Mouse (Mus musculus) CH12.LX (cell line): ENCODE results near the gene Clba1. TPM values are rescaled to one million over a fixed set of nuclear protein-coding genes. Genes with fewer than 3 reads are reported as not detected.

Experiments
- DNase-seq: peaks from one replicate; pipeline ENCODE4 v3.0.0-alpha.2; 2013; ENCODE audit errors: extremely low read depth
- H3K27ac ChIP-seq: 2 replicates; pipeline ENCODE4 v1.5.1; 2012; ENCODE audit warnings: low read depth, mild to moderate bottlenecking, control low read depth, moderate library complexity; ENCODE audit not compliant: insufficient read depth
- H3K27me3 ChIP-seq: replicated peaks from 2 replicates; pipeline ENCODE3; 2012; ENCODE audit warnings: inconsistent platforms
- H3K36me3 ChIP-seq, 2 experiments: replicated peaks in 1 of 2; 2 replicates each; pipeline versions ENCODE3 to v1.6.1; 2012; ENCODE audit warnings: inconsistent platforms in 1 of 2, low read length in 1 of 2, mild to moderate bottlenecking in 1 of 2, mixed read lengths in 1 of 2, moderate library complexity in 1 of 2; ENCODE audit not compliant: control insufficient read depth in 1 of 2, insufficient read depth in 1 of 2
- H3K4me1 ChIP-seq, 2 experiments: 2 replicates each; pipeline ENCODE4 v1.6.1; 2012; ENCODE audit warnings: inconsistent platforms in 1 of 2, moderate library complexity in 1 of 2; ENCODE audit not compliant: insufficient read depth in 2 of 2, control insufficient read depth in 1 of 2
- H3K4me2 ChIP-seq: 2 replicates; pipeline ENCODE4 v1.6.1; 2012; ENCODE audit warnings: low read depth, mild to moderate bottlenecking, control low read depth; ENCODE audit not compliant: poor library complexity, insufficient read depth, severe bottlenecking
- H3K4me3 ChIP-seq, 3 experiments: fragments of 150-350 bp in 1 of 3; sonication (generic) in 1 of 3; replicated peaks in 1 of 3; 2 replicates each; pipeline versions ENCODE3 to v1.5.1; 2011 to 2012; ENCODE audit warnings: low read depth in 2 of 3, low read length in 2 of 3, mild to moderate bottlenecking in 2 of 3, moderate library complexity in 2 of 3, control low read depth in 1 of 3, improper control_type of control experiment in 1 of 3, inconsistent platforms in 1 of 3, mixed read lengths in 1 of 3; ENCODE audit not compliant: poor library complexity in 1 of 3
- H3K79me2 ChIP-seq: replicated peaks from 2 replicates; pipeline ENCODE4 v1.6.1; 2012; ENCODE audit warnings: mild to moderate bottlenecking, moderate library complexity; ENCODE audit not compliant: control insufficient read depth, poor library complexity, insufficient read depth, severe bottlenecking; ENCODE audit errors: extremely low read depth
- H3K9ac ChIP-seq: 2 replicates; pipeline ENCODE4 v1.6.1; 2012; ENCODE audit warnings: low read depth, mild to moderate bottlenecking, control low read depth, moderate library complexity; ENCODE audit not compliant: insufficient read depth
- H3K9me3 ChIP-seq: replicated peaks from 2 replicates; pipeline ENCODE3; 2012; ENCODE audit warnings: low read length, inconsistent platforms, mixed read lengths
- BHLHE40 ChIP-seq: IDR thresholded peaks from 2 replicates; pipeline ENCODE4 v1.6.1; 2011; ENCODE audit warnings: mild to moderate bottlenecking, low read depth, low read length, improper control_type of control experiment
- CHD2 ChIP-seq: IDR thresholded peaks from 2 replicates; pipeline ENCODE4 v1.6.1; 2011; ENCODE audit warnings: low read length, improper control_type of control experiment
- E2F4 ChIP-seq: IDR thresholded peaks from 2 replicates; pipeline ENCODE4 v1.6.1; 2011; ENCODE audit warnings: low read depth, low read length, improper control_type of control experiment; ENCODE audit not compliant: insufficient replicate concordance
- ELF1 ChIP-seq: IDR thresholded peaks from 2 replicates; pipeline ENCODE4 v1.6.1; 2014; ENCODE audit warnings: low read depth, mild to moderate bottlenecking, inconsistent platforms, low read length, improper control_type of control experiment
- EP300 ChIP-seq: IDR thresholded peaks from 2 replicates; pipeline ENCODE4 v1.6.1; 2011; ENCODE audit warnings: low read length, improper control_type of control experiment
- ETS1 ChIP-seq: conservative IDR thresholded peaks from 2 replicates; pipeline ENCODE4 v1.6.1; 2012; ENCODE audit warnings: low read depth, mild to moderate bottlenecking, inconsistent platforms, low read length, improper control_type of control experiment, moderate library complexity
- GABPA ChIP-seq: IDR thresholded peaks from 2 replicates; pipeline ENCODE4 v1.6.1; 2012; ENCODE audit warnings: low read depth, low read length, improper control_type of control experiment, inconsistent platforms; ENCODE audit not compliant: insufficient replicate concordance
- HCFC1 ChIP-seq: IDR thresholded peaks from 2 replicates; pipeline ENCODE4 v1.6.1; 2012; ENCODE audit warnings: low read depth, mild to moderate bottlenecking, inconsistent platforms, low read length, improper control_type of control experiment
- IRF4 ChIP-seq: IDR thresholded peaks from 2 replicates; pipeline ENCODE4 v1.6.1; 2014; ENCODE audit warnings: low read depth, mild to moderate bottlenecking, inconsistent platforms, low read length, improper control_type of control experiment
- JUN ChIP-seq: IDR thresholded peaks from 2 replicates; pipeline ENCODE4 v1.6.1; 2011; ENCODE audit warnings: low read depth, mild to moderate bottlenecking, low read length, improper control_type of control experiment, moderate library complexity; ENCODE audit not compliant: insufficient read depth
- JUND ChIP-seq: conservative IDR thresholded peaks from 2 replicates; pipeline ENCODE4 v1.6.1; 2011; ENCODE audit warnings: low read depth, low read length, improper control_type of control experiment
- KAT2A ChIP-seq: IDR thresholded peaks from 2 replicates; pipeline ENCODE4 v1.6.1; 2012; ENCODE audit warnings: low read length, improper control_type of control experiment, inconsistent platforms; ENCODE audit not compliant: insufficient replicate concordance
- MAX ChIP-seq: IDR thresholded peaks from 2 replicates; pipeline ENCODE4 v1.6.1; 2011; ENCODE audit warnings: low read length, improper control_type of control experiment
- MAZ ChIP-seq: IDR thresholded peaks from 2 replicates; pipeline ENCODE4 v1.6.1; 2012; ENCODE audit warnings: low read depth, mild to moderate bottlenecking, inconsistent platforms, low read length, improper control_type of control experiment, moderate library complexity
- MEF2A ChIP-seq: IDR thresholded peaks from 2 replicates; pipeline ENCODE4 v1.6.1; 2014; ENCODE audit warnings: low read depth, mild to moderate bottlenecking, inconsistent platforms, low read length, improper control_type of control experiment, borderline replicate concordance
- MXI1 ChIP-seq: IDR thresholded peaks from 2 replicates; pipeline ENCODE4 v1.6.1; 2011; ENCODE audit warnings: mild to moderate bottlenecking, low read depth, low read length, improper control_type of control experiment
- MYC ChIP-seq: IDR thresholded peaks from 2 replicates; pipeline ENCODE4 v1.6.1; 2011; ENCODE audit warnings: low read depth, mild to moderate bottlenecking, improper control_type of control experiment, low read length
- NELFE ChIP-seq: IDR thresholded peaks from 2 replicates; pipeline ENCODE4 v1.6.1; 2011; ENCODE audit warnings: low read depth, low read length, improper control_type of control experiment
- NRF1 ChIP-seq: IDR thresholded peaks from 2 replicates; pipeline ENCODE4 v1.6.1; 2014; ENCODE audit warnings: low read depth, mild to moderate bottlenecking, inconsistent platforms, low read length, improper control_type of control experiment, moderate library complexity
- PAX5 ChIP-seq: IDR thresholded peaks from 2 replicates; pipeline ENCODE4 v1.6.1; 2012; ENCODE audit warnings: low read length, inconsistent platforms, mixed read lengths
- POLR2A ChIP-seq: IDR thresholded peaks from 2 replicates; pipeline ENCODE4 v1.6.1; 2011; ENCODE audit warnings: low read depth, mild to moderate bottlenecking, improper control_type of control experiment, low read length
- POLR2AphosphoS2 ChIP-seq: IDR thresholded peaks from 2 replicates; pipeline ENCODE4 v1.6.1; 2011; ENCODE audit warnings: low read depth, low read length, improper control_type of control experiment
- RAD21 ChIP-seq: IDR thresholded peaks from 2 replicates; pipeline ENCODE4 v1.6.1; 2011; ENCODE audit warnings: low read depth, mild to moderate bottlenecking, low read length, improper control_type of control experiment, moderate library complexity
- RCOR1 ChIP-seq: conservative IDR thresholded peaks from 2 replicates; pipeline ENCODE4 v1.6.1; 2012; ENCODE audit warnings: low read depth, mild to moderate bottlenecking, inconsistent platforms, low read length, improper control_type of control experiment
- SIN3A ChIP-seq: IDR thresholded peaks from 2 replicates; pipeline ENCODE4 v1.6.1; 2012; ENCODE audit warnings: low read length, improper control_type of control experiment, inconsistent platforms
- SMC3 ChIP-seq: IDR thresholded peaks from 2 replicates; pipeline ENCODE4 v1.6.1; 2011; ENCODE audit warnings: low read depth, low read length, improper control_type of control experiment
- TBP ChIP-seq: conservative IDR thresholded peaks from 2 replicates; pipeline ENCODE4 v1.6.1; 2011; ENCODE audit warnings: low read depth, low read length, improper control_type of control experiment
- TCF12 ChIP-seq: IDR thresholded peaks from 2 replicates; pipeline ENCODE4 v1.6.1; 2014; ENCODE audit warnings: low read depth, mild to moderate bottlenecking, inconsistent platforms, low read length, improper control_type of control experiment
- USF1 ChIP-seq: IDR thresholded peaks from 2 replicates; pipeline ENCODE4 v1.6.1; 2014; ENCODE audit warnings: low read depth, mild to moderate bottlenecking, inconsistent platforms, low read length, improper control_type of control experiment
- USF2 ChIP-seq: conservative IDR thresholded peaks from 2 replicates; pipeline ENCODE4 v1.6.1; 2011; ENCODE audit warnings: low read depth, low read length, improper control_type of control experiment
- ZKSCAN1 ChIP-seq: IDR thresholded peaks from 2 replicates; pipeline ENCODE4 v1.6.1; 2012; ENCODE audit warnings: low read depth, inconsistent platforms, low read length, improper control_type of control experiment, borderline replicate concordance
- ZNF384 ChIP-seq: IDR thresholded peaks from 2 replicates; pipeline ENCODE4 v1.6.1; 2012; ENCODE audit warnings: low read depth, low read length, improper control_type of control experiment, inconsistent platforms
- dilution Hi-C: fragments of 300-500 bp; cut with MboI; formaldehyde crosslinking; loops from 2 replicates; pipeline ENCODE4 v1.14.3; 2020; ENCODE audit warnings: low sequenced_read_pairs; ENCODE audit not compliant: extremely low pct_unique_long_range_greater_than_20kb, extremely low pct_ligation_motif_present
- in situ Hi-C: fragments of 300-500 bp; cut with MboI; formaldehyde crosslinking; loops from 3 replicates; pipeline ENCODE4 v1.14.3; 2019; ENCODE audit warnings: low sequenced_read_pairs, low pct_ligation_motif_present, low pct_unique_long_range_greater_than_20kb, mixed read lengths
- polyA plus RNA-seq: library from polyadenylated mRNA; unstranded; fragments of >175 nt; gene quantifications from 2 replicates; pipeline ENCODE4 v1.2.1, GENCODE M21; 2012; ENCODE audit warnings: low read depth; ENCODE audit not compliant: insufficient read length
- total RNA-seq, 2 experiments: library from RNA; depleted of rRNA; stranded (reverse); fragments of 300-350 nt in 1 of 2; fragments of >200 nt in 1 of 2; gene quantifications; 2 replicates each; pipeline ENCODE4 v1.2.3; 2012 to 2014

Gene Clba1
- total and polyA plus RNA-seq, 3 experiments, result 2.5 to 3.5 (median 3.5) TPM

GRCm38 (mm10) chr12:112796551-112797510, 11.9 kb upstream of the Clba1 start (continued):
- TF ChIP-seq SIN3A (0 out of 2 replicates have a peak, but pooled peaks have one; percentile 30), USF1 (no peak), JUN (no peak), ZKSCAN1 (no peak), POLR2A (no peak), CHD2 (no peak)

GRCm38 (mm10) chr12:112797672-112798331, 10.9 kb upstream of the Clba1 start:
- Histone ChIP-seq H3K27ac (peak overlapping the region; percentile 98), H3K36me3 (no peaks in the 10 kb centered on the region), H3K27me3 (no peaks in the 10 kb centered on the region), H3K4me3 (peak overlapping the region; percentile 3 to 76 (median 59)), H3K9ac (peak overlapping the region; percentile 92), H3K79me2 (peaks cover 13% of the 10 kb centered on the region; the same call in 1 of the 2 replicates), H3K9me3 (no peaks in the 10 kb centered on the region), H3K4me2 (peak overlapping the region; percentile 90), H3K4me1 (peaks cover 41 to 80% of the 10 kb centered on the region in 2 experiments)
- in situ Hi-C loops (loop anchor here (5.0 kb wide), 1 partner anchor 41 kb away; no protein-coding TSS in a partner anchor), dilution Hi-C loops (no loop called here)
- peak; percentile 83 for DNase-seq
- 0 out of 2 replicates have a peak, but pooled peaks have one; percentile 14 for TF ChIP-seq JUN
- TF ChIP-seq USF2, result no peak
- peak; percentile 95 for TF ChIP-seq TCF12
- no peak; the same call in 1 of the 2 replicates for TF ChIP-seq RAD21
- TF ChIP-seq SIN3A, result peak; percentile 81
- TF ChIP-seq JUND, result no peak
- peak; percentile 44; the same call in 1 of the 2 replicates for TF ChIP-seq POLR2A
- TF ChIP-seq MEF2A, result peak; percentile 73; the same call in 1 of the 2 replicates
- peak; percentile 6; the same call in 1 of the 2 replicates for TF ChIP-seq SMC3
- no peak for TF ChIP-seq E2F4
- peak; percentile 1; the same call in 1 of the 2 replicates for TF ChIP-seq NRF1
- TF ChIP-seq MYC, result no peak; the same call in 1 of the 2 replicates
- peak; percentile 93; the same call in 1 of the 2 replicates for TF ChIP-seq MAZ
- TF ChIP-seq GABPA, result no peak
- no peak for TF ChIP-seq HCFC1
- TF ChIP-seq PAX5, result no peak
- peak; percentile 66; the same call in 1 of the 2 replicates for TF ChIP-seq IRF4
- TF ChIP-seq RCOR1, result no peak
- TF ChIP-seq USF1, result no peak
- TF ChIP-seq ZKSCAN1, result no peak
- TF ChIP-seq KAT2A, result 0 out of 2 replicates have a peak, but pooled peaks have one; percentile 6
- TF ChIP-seq ZNF384, result no peak
- TF ChIP-seq POLR2AphosphoS2, result no peak
- peak; percentile 90 for TF ChIP-seq BHLHE40
- TF ChIP-seq EP300, result peak; percentile 61; the same call in 1 of the 2 replicates
- peak; percentile 70; the same call in 1 of the 2 replicates for TF ChIP-seq MAX
- no peak for TF ChIP-seq MXI1
- peak; percentile 67 for TF ChIP-seq TBP
- TF ChIP-seq NELFE, result 0 out of 2 replicates have a peak, but pooled peaks have one; percentile 1
- TF ChIP-seq ETS1, result peak; percentile 86
- peak; percentile 40; the same call in 1 of the 2 replicates for TF ChIP-seq ELF1
